Mouse (Mus musculus) frontal cortex, postnatal 10 days (tissue): ENCODE results near the gene Fam208b.
"Not testable (repeated sequence)": the region's sequence is repeated elsewhere in the genome, so short reads cannot be mapped to it uniquely, and the experiment has no call there.

ENCODE experiments used
- DNase-seq, 2 experiments: peaks; one replicate each; pipeline ENCODE4 v3.0.0; 2022; ENCODE audit warnings: low spot score in 2 of 2, mixed read lengths in 1 of 2

Gene Fam208b

DNA sequence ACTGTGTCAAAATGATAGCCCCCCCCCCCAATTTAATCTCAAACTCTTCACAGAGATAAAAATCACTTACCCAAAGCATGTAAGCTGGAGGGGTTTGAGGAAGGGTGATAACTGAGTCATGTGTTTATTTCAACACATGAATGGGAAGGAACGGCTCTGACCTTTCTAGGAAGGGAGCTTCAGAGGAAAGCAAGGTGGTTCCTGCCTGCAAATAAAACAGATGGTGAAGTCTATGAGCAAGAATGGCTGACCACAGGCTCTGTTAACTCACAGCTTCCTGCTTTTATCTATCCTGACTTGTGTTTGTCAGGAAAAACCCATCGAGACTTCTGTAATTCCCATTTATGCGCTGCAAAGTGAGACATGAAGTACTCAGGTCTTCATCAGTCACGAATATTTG lies 91.6 kb downstream of the Fam208b start:
- not testable (repeated sequence) for DNase-seq
